Mouse (Mus musculus) hindbrain, embryonic 11.5 days (tissue): Measurements from ENCODE around the gene Gm21954. TPM values are rescaled to one million over a fixed set of nuclear protein-coding genes. Genes with fewer than 3 reads are reported as not detected.

Source experiments
- ATAC-seq: fragments of 200-750 bp; cut with Nextera tagmentation; 2 replicates; pipeline ENCODE4 v1.8.0; 2017; ENCODE audit warnings: mild to moderate bottlenecking, moderate TSS enrichment, moderate library complexity; ENCODE audit not compliant: low FRiP score
- DNase-seq: peaks from one replicate; pipeline ENCODE4 v3.0.0-alpha.2; 2015; ENCODE audit warnings: low spot score
- H3K27ac ChIP-seq: fragments of 300-500 bp; sonication (generic); 2 replicates; pipeline ENCODE4 v1.5.1; 2014; ENCODE audit warnings: mild to moderate bottlenecking, low read depth, low read length
- H3K27me3 ChIP-seq: fragments of 300-500 bp; sonication (generic); 2 replicates; pipeline ENCODE4 v1.6.1; 2014; ENCODE audit warnings: mild to moderate bottlenecking, low read length, moderate library complexity, mixed read lengths; ENCODE audit not compliant: control insufficient read depth, insufficient read depth
- H3K36me3 ChIP-seq: fragments of 300-500 bp; sonication (generic); 2 replicates; pipeline ENCODE4 v1.6.1; 2014; ENCODE audit warnings: mild to moderate bottlenecking, low read length, moderate library complexity, mixed read lengths; ENCODE audit not compliant: control insufficient read depth, insufficient read depth
- H3K4me1 ChIP-seq: fragments of 300-500 bp; sonication (generic); replicated peaks from 2 replicates; pipeline ENCODE4 v1.6.1; 2014; ENCODE audit warnings: low read length, mixed read lengths; ENCODE audit not compliant: control insufficient read depth, insufficient read depth
- H3K4me2 ChIP-seq: fragments of 300-500 bp; sonication (generic); replicated peaks from 2 replicates; pipeline ENCODE4 v1.6.1; 2014; ENCODE audit warnings: mild to moderate bottlenecking, low read depth, low read length
- H3K4me3 ChIP-seq: fragments of 300-500 bp; sonication (generic); 2 replicates; pipeline ENCODE4 v1.5.1; 2014; ENCODE audit warnings: low read depth, low read length
- H3K9ac ChIP-seq: fragments of 300-500 bp; sonication (generic); 2 replicates; pipeline ENCODE4 v1.6.1; 2014; ENCODE audit warnings: low read depth, low read length
- H3K9me3 ChIP-seq: fragments of 300-500 bp; sonication (generic); 2 replicates; pipeline ENCODE4 v1.6.1; 2016; ENCODE audit warnings: low read length; ENCODE audit not compliant: control insufficient read depth
- WGBS: fragments of 180-500 bp; shearing (Covaris S2); extraction: QIAGEN DNeasy Blood & Tissue Kit; methylation state at CpG from one replicate; pipeline ENCODE4 v1.1.7; 2014; 5-methylcytosine and 5-hydroxymethylcytosine counted together
- polyA plus RNA-seq: library from polyadenylated mRNA; unstranded; fragments of >200 nt; fragmentation: Nextera tagmentation; extraction: Ambion mirVana; gene quantifications from 2 replicates; pipeline ENCODE4 v1.2.1, GENCODE M21; 2014

Gene Gm21954
- polyA plus RNA-seq, 1 experiment from 2014 or later, result not detected

DNA sequence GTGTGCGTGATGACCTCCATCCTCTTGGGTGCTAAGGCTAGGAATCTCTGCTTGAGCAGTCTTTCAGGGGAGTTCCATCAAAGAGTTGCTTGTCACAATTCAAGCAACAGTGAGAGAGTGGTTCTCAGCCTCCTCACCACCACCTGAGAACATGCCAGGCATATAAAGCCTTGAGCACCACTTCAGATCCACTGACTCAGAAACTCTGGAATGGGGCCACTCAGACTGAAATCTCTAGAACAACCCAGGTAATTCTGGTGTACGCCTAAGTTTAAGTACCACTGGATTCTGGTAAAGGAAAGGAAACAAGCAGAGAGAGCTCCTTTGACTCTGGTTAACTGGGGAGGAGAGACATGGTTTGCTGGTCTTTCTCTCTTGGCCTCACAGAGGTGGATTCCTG, 19.5 kb downstream of the Gm21954 start:
- 96% methylated on average over 2 of the region's 2 CpGs for WGBS

GRCm38 (mm10) chr3:55451877-55452276, 20.1 kb downstream of the Gm21954 start:
- Histone ChIP-seq H3K9me3 (no peaks in the 10 kb centered on the region), H3K27ac (no peak overlapping the region), H3K4me1 (no peaks in the 10 kb centered on the region), H3K9ac (no peak overlapping the region), H3K4me3 (no peak overlapping the region), H3K4me2 (no peak overlapping the region), H3K27me3 (no peaks in the 10 kb centered on the region), H3K36me3 (no peaks in the 10 kb centered on the region)
- ATAC-seq (no peak), DNase-seq (no peak)
- WGBS, result 85% methylated on average over 3 of the region's 3 CpGs

More for the DNA sequence above, 19.5 kb downstream of the Gm21954 start:
- DNase-seq (no peak), ATAC-seq (no peak)
- no peaks in the 10 kb centered on the region for H3K4me1 ChIP-seq
- H3K9ac ChIP-seq, result no peak overlapping the region
- H3K9me3 ChIP-seq, result no peaks in the 10 kb centered on the region
- H3K4me2 ChIP-seq, result no peak overlapping the region
- no peak overlapping the region for H3K4me3 ChIP-seq
- H3K27me3 ChIP-seq, result no peaks in the 10 kb centered on the region
- no peak overlapping the region for H3K27ac ChIP-seq
- H3K36me3 ChIP-seq, result no peaks in the 10 kb centered on the region

GRCm38 (mm10) chr3:55451035-55451434, 21.0 kb downstream of the Gm21954 start:
- WGBS, result 97% methylated on average over 14 of the region's 14 CpGs

DNA sequence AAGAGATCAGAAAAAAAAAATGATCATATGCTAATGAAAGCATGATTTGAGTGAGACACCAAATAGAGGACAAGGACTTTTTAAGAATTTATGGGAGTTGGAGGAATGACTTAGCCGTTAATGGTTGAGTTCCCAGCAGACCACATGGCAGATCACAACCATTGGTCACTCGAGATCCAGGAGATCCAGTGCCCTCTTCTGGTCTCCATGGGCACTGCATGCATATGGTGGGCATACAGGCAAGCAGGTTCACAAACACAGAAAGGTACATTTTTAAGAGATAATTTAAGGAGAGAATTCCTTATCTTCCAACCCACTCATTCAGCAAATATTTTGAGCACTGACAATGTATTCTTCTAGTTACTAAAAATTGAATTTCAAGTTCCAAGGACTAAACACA, 22.9 kb downstream of the Gm21954 start:
- H3K27me3 ChIP-seq, result no peaks in the 10 kb centered on the region
- H3K9ac ChIP-seq, result no peak overlapping the region
- no peaks in the 10 kb centered on the region for H3K36me3 ChIP-seq
- WGBS, result 94% methylated on average over 2 of the region's 2 CpGs
- DNase-seq (no peak), ATAC-seq (no peak)
- no peaks in the 10 kb centered on the region for H3K9me3 ChIP-seq
- H3K27ac ChIP-seq, result no peak overlapping the region
- no peaks in the 10 kb centered on the region for H3K4me1 ChIP-seq
- no peak overlapping the region for H3K4me2 ChIP-seq
- no peak overlapping the region for H3K4me3 ChIP-seq

More at GRCm38 (mm10) chr3:55451035-55451434, 21.0 kb downstream of the Gm21954 start:
- H3K4me2 ChIP-seq, result no peak overlapping the region
- ATAC-seq (no peak), DNase-seq (no peak)
- H3K27ac ChIP-seq, result no peak overlapping the region
- H3K4me1 ChIP-seq, result no peaks in the 10 kb centered on the region
- H3K27me3 ChIP-seq, result no peaks in the 10 kb centered on the region
- no peak overlapping the region for H3K4me3 ChIP-seq
- H3K9ac ChIP-seq, result no peak overlapping the region
- H3K36me3 ChIP-seq, result no peaks in the 10 kb centered on the region
- no peaks in the 10 kb centered on the region for H3K9me3 ChIP-seq

DNA sequence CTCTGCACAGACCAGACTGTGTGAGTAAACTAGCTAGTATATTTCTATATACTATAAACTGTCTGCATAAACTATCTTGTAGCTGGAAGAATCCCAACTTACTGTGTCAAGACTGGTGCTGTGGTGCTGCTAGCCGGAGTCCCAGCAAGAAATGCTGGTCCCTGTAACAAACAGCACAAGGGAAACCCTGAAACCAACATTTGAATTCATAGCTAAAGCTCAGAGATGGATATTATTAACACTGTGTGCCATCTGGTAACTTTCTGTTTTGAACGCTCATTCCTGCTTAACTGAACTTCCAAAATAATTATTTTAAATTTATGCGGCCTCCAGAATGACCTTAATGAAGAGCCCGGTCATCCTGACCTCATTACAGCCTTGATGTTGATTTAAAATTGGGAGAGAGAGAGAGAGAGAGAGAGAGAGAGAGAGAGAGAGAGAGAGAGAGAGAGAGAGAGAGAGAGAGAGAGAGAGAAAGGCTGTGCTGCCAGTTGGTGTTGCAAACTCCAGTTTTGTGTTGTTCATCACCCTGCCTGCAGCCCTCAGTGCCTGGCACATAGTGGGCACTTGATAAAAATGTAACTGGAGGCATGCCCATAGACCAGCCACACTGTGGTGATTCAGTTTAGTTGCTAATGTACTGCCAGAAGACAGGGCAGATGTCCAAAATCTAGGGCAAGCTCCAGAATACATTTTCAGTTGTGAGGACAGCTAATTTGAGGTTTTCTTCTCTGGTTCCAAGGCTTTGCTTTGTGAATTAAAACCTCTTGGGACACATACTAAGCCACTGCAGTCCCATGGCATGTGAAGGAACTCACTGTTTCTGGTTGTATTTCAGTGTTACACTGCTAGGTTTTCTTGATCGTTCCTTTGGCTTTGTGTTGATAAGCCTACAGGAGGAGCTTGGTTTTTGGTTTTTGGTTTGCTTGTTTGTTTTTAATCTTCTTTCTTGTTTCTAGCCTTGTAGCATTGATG, 24.2 kb downstream of the Gm21954 start:
- Histone ChIP-seq H3K4me1 (no peaks in the 10 kb centered on the region), H3K4me2 (no peak overlapping the region), H3K27ac (no peak overlapping the region), H3K27me3 (no peaks in the 10 kb centered on the region), H3K9ac (no peak overlapping the region), H3K4me3 (no peak overlapping the region), H3K9me3 (no peaks in the 10 kb centered on the region), H3K36me3 (no peaks in the 10 kb centered on the region)
- no peak for ATAC-seq
- DNase-seq, result no peak
- 85% methylated on average over 5 of the region's 5 CpGs for WGBS

DNA sequence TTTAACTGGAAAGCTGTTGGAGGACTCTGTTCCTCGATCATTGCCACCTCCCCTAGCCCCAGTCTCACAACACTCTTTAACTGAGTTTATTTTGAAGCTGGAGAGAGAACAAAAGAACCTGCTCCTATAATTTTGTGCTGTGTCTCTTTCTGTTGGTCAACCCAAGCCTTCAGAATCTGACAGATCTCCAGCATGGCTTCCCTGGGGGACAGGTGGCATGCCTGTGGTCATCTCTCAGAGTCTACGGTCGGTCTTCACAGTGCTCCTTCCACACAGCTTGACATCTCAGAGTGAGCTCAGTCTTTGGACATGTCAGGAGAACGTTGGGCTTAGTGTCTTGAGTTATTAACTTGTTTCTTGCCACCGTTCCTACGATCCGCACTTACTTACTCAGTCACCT, 25.3 kb downstream of the Gm21954 start:
- ATAC-seq (no peak), DNase-seq (no peak)
- WGBS, result 90% methylated on average over 7 of the region's 7 CpGs
- Histone ChIP-seq H3K36me3 (no peaks in the 10 kb centered on the region), H3K27ac (no peak overlapping the region), H3K27me3 (no peaks in the 10 kb centered on the region), H3K4me2 (no peak overlapping the region), H3K9ac (no peak overlapping the region), H3K4me1 (no peaks in the 10 kb centered on the region), H3K4me3 (no peak overlapping the region), H3K9me3 (no peaks in the 10 kb centered on the region)

DNA sequence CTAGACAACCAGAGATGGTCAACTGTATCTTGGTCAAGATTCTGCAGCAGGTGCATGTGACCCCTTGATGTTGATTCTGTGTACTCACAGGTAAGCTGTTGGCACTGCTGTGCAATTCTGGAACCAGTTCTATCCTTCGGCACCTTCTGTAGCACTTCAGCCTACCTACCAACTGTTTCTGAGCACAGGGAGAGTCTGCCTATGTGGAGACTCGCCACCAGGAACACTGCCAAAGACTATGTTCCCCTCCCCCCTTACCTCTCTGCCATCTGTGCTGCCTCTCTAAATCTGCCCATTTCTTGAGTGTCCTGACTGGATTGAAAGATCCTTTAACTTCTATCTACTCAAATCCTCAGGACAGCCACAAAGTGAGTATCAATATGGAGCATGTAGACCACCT, 28.3 kb downstream of the Gm21954 start:
- Histone ChIP-seq H3K9ac (no peak overlapping the region), H3K36me3 (no peaks in the 10 kb centered on the region), H3K27me3 (no peaks in the 10 kb centered on the region), H3K4me1 (no peaks in the 10 kb centered on the region), H3K9me3 (no peaks in the 10 kb centered on the region), H3K4me3 (no peak overlapping the region), H3K4me2 (no peak overlapping the region), H3K27ac (no peak overlapping the region)
- DNase-seq, result no peak
- WGBS, result 96% methylated on average over 2 of the region's 2 CpGs
- no peak for ATAC-seq

- no peaks in the 10 kb centered on the region for H3K9me3 ChIP-seq
- no peak overlapping the region for H3K27ac ChIP-seq
- 91% methylated on average over 8 of the region's 8 CpGs for WGBS
- no peaks in the 10 kb centered on the region for H3K27me3 ChIP-seq
- no peak for ATAC-seq
- no peak overlapping the region for H3K9ac ChIP-seq
- DNase-seq, result no peak
- H3K36me3 ChIP-seq, result no peaks in the 10 kb centered on the region
- no peak overlapping the region for H3K4me2 ChIP-seq
- H3K4me1 ChIP-seq, result no peaks in the 10 kb centered on the region
- H3K4me3 ChIP-seq, result no peak overlapping the region
Measured at GRCm38 (mm10) chr3:55443271-55443670, 28.7 kb downstream of the Gm21954 start.
